Mouse (Mus musculus): ENCODE measurements at regions not wholly inside any gene's neighbourhood (a gene's known extent, or its start where the extent isn't known, plus 50 kb on each side); places are given as distances from the start of the nearest gene placed in this dataset.

DNA sequence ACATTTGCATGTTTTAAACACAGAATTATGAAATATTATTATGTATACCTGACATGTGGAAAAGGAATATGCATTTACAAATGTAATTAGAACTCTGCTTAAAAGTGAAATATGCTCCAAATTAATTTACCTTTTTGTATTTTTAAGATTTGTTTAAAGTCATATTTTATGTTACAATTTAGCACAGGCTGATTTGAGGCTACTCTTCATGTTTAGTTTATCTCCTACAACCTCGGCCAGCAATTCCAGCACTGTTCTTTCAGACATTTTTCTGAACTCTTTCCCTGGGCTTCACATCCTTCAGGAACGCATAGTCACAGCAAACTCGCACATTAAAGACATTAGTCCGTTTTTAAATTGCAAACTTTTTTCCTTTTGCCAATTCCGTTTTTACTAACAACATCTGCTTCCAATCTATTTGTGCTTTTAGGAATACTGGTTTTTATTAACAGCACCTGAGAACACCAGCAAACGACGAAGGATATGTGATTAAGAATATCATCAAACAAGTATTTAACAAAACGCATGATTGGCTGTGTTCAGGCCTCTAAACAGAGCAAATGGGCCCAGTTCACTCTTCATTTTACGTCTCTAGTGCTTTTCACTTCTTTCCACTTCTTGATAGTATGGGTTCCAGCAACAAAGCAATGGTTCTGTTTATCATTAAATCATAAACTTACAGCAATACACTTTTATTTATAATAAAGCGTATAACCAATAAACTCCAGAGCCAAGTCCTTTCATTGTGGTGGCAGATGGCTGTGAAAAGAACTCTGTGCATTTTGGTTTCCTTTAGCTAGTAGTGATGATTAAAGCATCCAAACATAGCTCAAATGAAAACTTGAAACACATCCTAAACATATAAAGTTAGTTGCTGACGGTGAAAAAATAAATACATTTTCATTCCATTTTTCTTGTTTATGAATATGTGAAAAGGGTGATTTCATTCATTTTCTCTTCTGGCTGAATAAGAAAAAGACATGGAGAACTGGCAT, 251.3 kb upstream of the Nfe2l3 start:
- DNase-seq (ENCODE audit: low spot score), result no peak

DNA sequence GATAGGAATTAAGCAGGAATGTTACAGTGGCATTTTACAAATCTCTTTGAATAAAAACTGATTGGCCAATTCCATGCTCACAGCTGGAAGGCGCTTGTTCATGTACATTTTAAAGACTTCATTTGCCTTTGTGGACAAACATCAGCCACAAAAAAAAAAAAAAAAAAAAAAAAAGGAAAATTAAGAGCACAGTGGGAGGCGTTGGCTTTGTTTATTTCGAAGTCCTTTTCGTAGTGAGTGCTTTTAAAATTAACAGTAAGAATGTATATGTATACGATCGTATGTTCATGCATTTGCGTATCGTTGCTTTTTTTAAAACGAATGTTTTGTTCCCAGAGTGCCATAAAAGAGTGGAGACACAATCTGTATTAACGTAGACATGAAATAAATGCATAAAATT, 250.6 kb upstream of the Nfe2l3 start:
- no peak for DNase-seq (ENCODE audit: low spot score)

- DNase-seq (ENCODE audit: low spot score), result no peak
Measured at GRCm38 (mm10) chr6:51182771-51183284, 249.6 kb upstream of the Nfe2l3 start.

DNA sequence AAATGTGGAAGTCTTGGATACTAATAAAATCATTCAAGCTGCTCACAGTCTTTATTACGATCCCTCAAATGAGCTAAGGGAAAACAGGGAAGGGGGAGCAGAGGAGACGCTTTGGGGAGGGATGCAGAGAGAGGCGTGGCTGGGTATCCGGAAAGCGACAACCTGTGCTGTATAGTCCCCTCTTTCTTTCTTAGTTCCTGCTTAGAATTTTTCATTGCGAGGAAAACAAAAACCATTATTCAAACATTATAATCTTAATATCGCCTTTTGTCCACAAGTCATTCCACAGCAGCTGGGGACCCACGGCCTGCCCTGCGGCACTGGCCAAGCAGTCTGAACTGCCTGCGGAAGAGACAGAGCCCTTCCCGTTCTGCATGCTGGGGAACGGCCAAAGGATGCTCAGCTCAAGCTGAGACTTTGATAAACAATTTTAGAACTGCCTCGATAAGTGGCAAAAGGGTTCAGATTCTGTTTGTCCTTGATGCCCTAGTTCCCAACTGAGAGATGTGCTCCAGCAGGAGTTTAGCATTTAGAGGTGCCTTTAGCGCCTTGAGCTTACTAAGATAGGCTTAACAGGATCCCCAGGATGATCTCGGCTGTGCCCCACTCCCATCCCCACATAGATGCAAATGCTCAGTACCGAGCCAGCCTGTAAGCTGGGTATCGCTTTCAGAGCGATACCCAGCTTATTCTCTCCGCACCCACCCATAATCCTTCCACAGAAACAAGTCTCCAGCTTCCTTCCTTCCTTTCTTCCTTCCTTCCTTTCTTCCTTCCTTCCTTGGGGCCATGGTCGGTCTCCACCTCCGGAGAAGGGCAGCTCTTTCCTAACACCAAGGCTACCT, 248.7 kb upstream of the Nfe2l3 start:
- DNase-seq (ENCODE audit: low spot score), result no peak

DNA sequence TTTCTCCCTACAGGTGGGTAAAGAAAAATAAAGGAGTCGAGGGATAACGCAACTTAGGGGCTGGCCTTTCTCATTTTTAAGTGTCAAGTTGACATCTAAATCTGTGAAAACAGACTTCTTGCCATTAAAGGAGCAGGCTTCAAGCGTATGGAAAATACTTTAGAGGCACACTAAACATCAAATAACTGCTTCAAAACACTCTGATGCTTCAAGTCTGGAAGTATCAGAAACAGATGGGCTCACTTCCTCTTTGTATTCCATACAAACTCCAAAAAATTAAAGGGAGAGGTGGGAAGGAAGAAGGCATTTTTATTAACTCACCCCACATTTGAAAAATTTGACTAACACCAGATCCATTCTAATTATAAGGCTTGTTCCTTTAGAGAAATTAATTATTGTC, 248.0 kb upstream of the Nfe2l3 start:
- no peak for DNase-seq (ENCODE audit: low spot score)

GRCm38 (mm10) chr6:51185201-51185600, 247.3 kb upstream of the Nfe2l3 start:
- no peak for DNase-seq (ENCODE audit: low spot score)

- no peak for DNase-seq (ENCODE audit: low spot score)
Measured at GRCm38 (mm10) chr6:51189173-51189572, 243.3 kb upstream of the Nfe2l3 start.

DNA sequence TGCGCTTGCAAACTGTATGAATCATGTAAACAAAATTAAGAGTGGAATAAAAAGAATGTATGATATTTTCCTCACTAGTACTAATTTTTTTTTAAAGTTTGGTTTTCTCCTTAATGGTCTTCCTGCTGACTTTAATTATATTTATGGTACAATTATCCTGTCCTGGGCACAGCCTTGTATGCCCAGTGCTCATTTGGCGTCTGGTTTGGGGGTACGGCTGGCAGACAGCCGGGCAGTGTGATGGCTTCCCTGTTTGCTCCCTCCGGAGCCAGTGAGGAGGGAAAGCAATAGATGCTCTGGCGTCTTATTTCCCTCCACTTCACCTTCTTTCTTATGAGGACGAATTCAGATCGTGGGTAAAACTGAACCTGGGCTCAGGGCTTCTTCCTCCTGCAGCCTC, 239.6 kb upstream of the Nfe2l3 start:
- DNase-seq (ENCODE audit: low spot score), result no peak

GRCm38 (mm10) chr6:51193356-51193755, 239.1 kb upstream of the Nfe2l3 start:
- DNase-seq (ENCODE audit: low spot score), result no peak

DNA sequence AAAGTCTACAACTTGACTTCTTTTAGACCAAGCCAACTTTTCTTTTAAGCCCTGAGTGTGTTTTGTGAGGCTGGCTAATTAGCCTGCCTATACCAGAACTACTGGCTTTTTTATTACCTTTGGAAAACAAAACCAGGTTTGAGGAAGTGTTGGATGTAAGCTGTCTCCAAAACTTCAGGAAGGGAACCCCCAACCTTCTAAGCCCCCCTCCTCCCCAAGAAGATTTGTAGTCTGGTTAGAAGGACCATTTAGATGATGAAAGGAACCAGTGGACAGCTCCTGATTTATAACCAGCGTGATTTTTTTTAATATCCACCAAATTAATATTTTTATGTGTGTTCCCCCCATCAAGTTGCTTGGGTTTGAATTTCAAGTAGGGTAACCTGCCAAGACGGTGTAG, 236.1 kb upstream of the Nfe2l3 start:
- no peak for DNase-seq (ENCODE audit: low spot score)

DNA sequence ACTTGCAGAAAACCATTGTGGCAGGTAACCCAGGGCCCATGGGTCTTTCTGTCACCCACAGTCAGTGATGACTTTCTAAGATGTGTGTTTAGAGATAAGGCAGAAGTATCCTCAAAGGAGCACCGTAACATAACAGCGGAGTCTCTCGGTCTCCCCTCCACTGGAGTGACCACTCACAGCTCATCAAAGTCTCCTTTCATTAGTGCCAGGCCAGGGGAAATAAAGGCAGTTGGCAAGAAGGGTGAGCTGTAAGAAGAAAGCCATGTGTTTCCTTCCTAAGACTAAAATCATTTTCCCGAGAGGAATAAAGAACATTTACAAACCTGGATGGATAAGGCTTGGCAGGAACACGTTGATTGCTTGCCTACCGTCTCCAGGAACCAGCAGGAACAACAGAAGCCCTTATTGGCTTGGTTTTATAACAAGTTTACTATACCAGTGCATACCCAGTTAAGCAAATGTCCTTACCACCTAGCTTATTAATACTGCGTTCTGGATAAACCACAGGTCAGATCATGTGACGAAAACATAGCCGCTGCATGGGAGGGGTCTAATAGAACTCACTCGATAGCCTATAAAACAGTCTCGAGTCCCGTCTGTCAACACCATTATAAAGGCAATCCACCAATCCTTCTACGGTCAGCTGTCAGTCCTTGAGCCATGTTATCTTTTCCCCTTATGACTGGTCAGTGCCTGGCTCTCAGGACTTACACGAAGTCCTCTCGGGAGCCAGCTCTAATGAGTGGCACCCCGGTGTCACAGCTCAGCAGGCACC, 235.3 kb upstream of the Nfe2l3 start:
- no peak for DNase-seq (ENCODE audit: low spot score)

DNA sequence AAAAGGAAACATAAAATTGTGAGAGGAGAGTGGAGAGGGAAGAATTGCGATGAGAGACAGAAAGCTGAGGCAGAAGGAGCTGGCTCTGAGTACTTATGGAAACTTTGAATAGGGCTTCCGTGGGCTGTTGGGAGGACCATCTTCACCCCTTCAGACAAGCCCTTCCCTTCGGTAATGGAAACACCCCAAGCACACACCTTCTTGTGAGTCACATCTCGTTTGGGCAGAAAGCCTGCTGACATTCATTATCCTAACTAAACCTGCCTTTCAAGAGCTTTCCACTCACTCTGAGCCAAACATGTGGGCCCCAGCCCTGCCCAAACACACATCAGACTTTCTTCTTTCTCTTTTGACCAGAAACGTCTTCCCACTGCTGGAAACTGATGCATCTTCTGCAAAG, 232.3 kb upstream of the Nfe2l3 start:
- DNase-seq (ENCODE audit: low spot score), result no peak

DNA sequence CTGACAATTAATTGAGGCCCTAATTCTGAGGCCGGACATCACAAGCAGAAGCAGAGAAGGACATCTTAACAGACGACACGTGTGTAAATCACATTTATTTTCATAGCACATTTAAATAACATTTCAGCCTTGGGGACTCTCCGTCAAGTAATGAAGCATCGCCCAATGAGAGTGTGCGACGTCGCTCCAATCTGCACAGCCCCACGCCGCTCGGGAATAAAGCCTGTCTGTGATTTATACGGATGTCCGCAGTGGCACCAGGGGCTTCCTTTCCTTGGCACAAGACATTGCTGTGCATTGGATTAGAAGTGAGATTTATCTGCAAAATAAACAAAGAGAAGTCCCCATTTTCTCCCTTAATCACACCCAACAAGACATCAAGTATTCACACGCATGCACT, 231.6 kb upstream of the Nfe2l3 start:
- DNase-seq (ENCODE audit: low spot score), result no peak

- DNase-seq (ENCODE audit: low spot score), result no peak
Measured at GRCm38 (mm10) chr6:51204306-51204705, 228.2 kb upstream of the Nfe2l3 start.

- DNase-seq (ENCODE audit: low spot score), result no peak
Measured at GRCm38 (mm10) chr6:51205411-51205810, 227.1 kb upstream of the Nfe2l3 start.

- DNase-seq (ENCODE audit: low spot score), result no peak
Measured at GRCm38 (mm10) chr6:51206712-51207505, 225.6 kb upstream of the Nfe2l3 start.

- DNase-seq (ENCODE audit: low spot score), result no peak
Measured at GRCm38 (mm10) chr6:51207587-51208361, 224.7 kb upstream of the Nfe2l3 start.

DNA sequence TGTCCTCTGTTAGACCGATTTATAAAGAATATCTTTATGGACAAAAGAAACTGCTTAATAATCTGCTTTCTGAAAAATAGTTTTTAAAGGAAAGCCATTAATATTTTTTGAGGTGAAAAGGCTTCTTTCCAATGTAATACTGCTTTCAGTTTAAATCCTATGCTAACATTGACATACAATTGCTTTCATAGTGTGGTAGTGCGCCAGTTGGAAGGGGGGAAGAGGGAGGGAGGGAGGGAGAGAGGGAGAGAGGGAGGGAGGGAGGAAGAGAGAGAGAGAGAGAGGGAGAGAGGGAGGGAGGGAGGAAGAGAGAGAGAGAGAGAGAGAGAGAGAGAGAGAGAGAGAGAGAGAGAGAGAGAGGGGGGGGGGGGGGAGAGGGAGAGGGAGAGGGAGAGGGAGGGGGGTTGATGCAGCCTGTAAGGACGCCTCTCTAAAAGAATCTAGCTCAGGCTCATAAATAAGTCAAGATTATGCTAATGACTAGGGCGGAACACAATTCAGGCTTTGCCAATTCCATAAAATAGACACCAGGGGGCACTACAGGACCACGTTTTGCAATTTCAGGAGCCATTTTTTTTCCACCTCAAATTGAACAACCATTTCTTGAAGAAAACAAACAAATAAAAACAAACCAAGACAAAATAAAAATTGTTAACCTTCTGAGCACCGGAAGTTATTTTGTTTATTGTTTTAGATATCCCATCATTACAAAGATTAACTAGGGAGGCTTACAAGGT, 223.6 kb upstream of the Nfe2l3 start:
- DNase-seq (ENCODE audit: low spot score), result no peak

DNA sequence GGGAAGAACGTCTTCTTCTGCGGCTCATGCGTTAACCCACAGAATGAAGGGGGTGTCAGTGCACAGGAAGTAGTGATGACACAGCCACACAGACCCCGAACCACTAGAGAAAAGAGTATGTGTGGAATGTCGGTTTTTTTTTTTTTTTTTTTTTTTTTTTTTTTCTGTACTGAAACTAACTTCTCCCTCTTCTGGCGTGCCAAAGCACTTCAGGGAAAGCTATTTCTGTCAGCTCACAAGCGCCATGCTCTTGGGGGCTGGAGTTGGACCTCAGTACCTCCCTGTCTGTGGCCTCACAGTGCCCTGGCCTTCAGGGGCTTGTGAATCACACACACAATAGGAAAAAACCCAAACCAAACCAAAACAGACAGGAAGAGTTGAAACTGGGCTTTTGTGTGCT, 221.1 kb upstream of the Nfe2l3 start:
- no peak for DNase-seq (ENCODE audit: low spot score)

DNA sequence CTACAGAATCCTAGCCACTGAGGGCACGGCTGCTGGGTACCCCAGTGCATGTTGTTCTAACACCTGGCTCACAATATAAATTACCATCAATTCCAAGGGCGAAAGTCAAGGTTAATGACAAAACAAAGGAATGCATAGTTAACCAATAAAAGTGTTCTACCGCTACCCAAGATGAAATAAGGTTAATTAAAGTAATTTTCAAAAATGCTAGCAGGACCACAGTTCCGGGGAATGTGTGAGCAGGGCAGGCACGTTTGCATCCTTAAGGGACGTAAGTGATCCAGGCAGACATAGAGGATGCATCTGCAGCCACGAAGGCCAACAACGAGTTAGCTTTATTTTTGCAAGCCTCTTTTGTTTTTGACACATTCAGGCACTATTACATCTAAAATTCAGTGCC, 220.3 kb upstream of the Nfe2l3 start:
- DNase-seq (ENCODE audit: low spot score), result no peak
